Mouse (Mus musculus): ENCODE data around the gene Gm44502. TPM values are rescaled to one million over a fixed set of nuclear protein-coding genes. Genes with fewer than 3 reads are reported as not detected.

The Gm44502 gene
- polyA plus RNA-seq, 1 experiment from 2014 or later: not detected

GRCm38 (mm10) chr15:89373027-89373761 is 56.3 kb downstream of the Gm44502 start:
- Histone ChIP-seq H3K27me3 (ENCODE audit: control insufficient read depth, insufficient read depth, low read length) (peaks cover 4% of the 10 kb centered on the region), H3K4me2 (replicated peaks; ENCODE audit: low read depth) (peak overlapping the region; percentile 90), H3K9me3 (ENCODE audit: control insufficient read depth, low read length) (no peaks in the 10 kb centered on the region), H3K27ac (replicated peaks) (peak overlapping the region; percentile 87), H3K9ac (ENCODE audit: low read length) (peak overlapping the region; percentile 66), H3K4me1 (replicated peaks; ENCODE audit: control insufficient read depth, insufficient read depth) (peaks cover 2% of the 10 kb centered on the region; the same call in 1 of the 2 replicates), H3K36me3 (ENCODE audit: control insufficient read depth, insufficient read depth, low read length) (peaks cover 26% of the 10 kb centered on the region), H3K4me3 (ENCODE audit: low read depth, low read length) (peak overlapping the region; percentile 58)
- peak; percentile 74 for TF ChIP-seq CTCF (IDR thresholded peaks at IDR 0.05; ENCODE audit: low read depth)
- no peak for TF ChIP-seq EP300 (optimal IDR thresholded peaks at IDR 0.05)
- DNase-seq (ENCODE audit: low spot score) (peak; percentile 88), ATAC-seq (ENCODE audit: low FRiP score, low TSS enrichment) (peak; percentile 83)
- WGBS: under 1% methylated on average over 35 of the region's 35 CpGs

- no peaks in the 10 kb centered on the region for H3K27me3 ChIP-seq (ENCODE audit: control insufficient read depth, insufficient read depth, low read length)
- no peak overlapping the region for H3K9ac ChIP-seq (ENCODE audit: low read length)
- no peaks in the 10 kb centered on the region for H3K9me3 ChIP-seq (ENCODE audit: control insufficient read depth, low read length)
- H3K36me3 ChIP-seq (ENCODE audit: control insufficient read depth, insufficient read depth, low read length): peaks cover 28% of the 10 kb centered on the region
- WGBS: 79% methylated on average over 7 of the region's 7 CpGs
- peaks cover 2% of the 10 kb centered on the region; the same call in 1 of the 2 replicates for H3K4me1 ChIP-seq (replicated peaks; ENCODE audit: control insufficient read depth, insufficient read depth)
- no peak overlapping the region for H3K4me3 ChIP-seq (ENCODE audit: low read depth, low read length)
- peak overlapping the region; percentile 90; the same call in 1 of the 2 replicates for H3K4me2 ChIP-seq (replicated peaks; ENCODE audit: low read depth)
- no peak for DNase-seq (ENCODE audit: low spot score)
- no peak for ATAC-seq (ENCODE audit: low FRiP score, low TSS enrichment)
- TF ChIP-seq EP300 (optimal IDR thresholded peaks at IDR 0.05): no peak
- no peak for TF ChIP-seq CTCF (IDR thresholded peaks at IDR 0.05; ENCODE audit: low read depth)
- no peak overlapping the region for H3K27ac ChIP-seq (replicated peaks)
These were observed 57.0 kb downstream of the Gm44502 start for GRCm38 (mm10) chr15:89372536-89372935.

- H3K27ac ChIP-seq (replicated peaks): no peak overlapping the region
- WGBS: 84% methylated on average over 13 of the region's 13 CpGs
These were observed 57.4 kb downstream of the Gm44502 start for GRCm38 (mm10) chr15:89372068-89372467.

More at GRCm38 (mm10) chr15:89372068-89372467, 57.4 kb downstream of the Gm44502 start:
- peaks cover 30% of the 10 kb centered on the region for H3K36me3 ChIP-seq (ENCODE audit: control insufficient read depth, insufficient read depth, low read length)
- DNase-seq (ENCODE audit: low spot score) (no peak), ATAC-seq (ENCODE audit: low FRiP score, low TSS enrichment) (no peak)
- no peaks in the 10 kb centered on the region for H3K27me3 ChIP-seq (ENCODE audit: control insufficient read depth, insufficient read depth, low read length)
- no peak overlapping the region for H3K4me2 ChIP-seq (replicated peaks; ENCODE audit: low read depth)
- H3K4me1 ChIP-seq (replicated peaks; ENCODE audit: control insufficient read depth, insufficient read depth): peaks cover 2% of the 10 kb centered on the region; the same call in 1 of the 2 replicates
- no peak for TF ChIP-seq EP300 (optimal IDR thresholded peaks at IDR 0.05)
- no peak for TF ChIP-seq CTCF (IDR thresholded peaks at IDR 0.05; ENCODE audit: low read depth)
- H3K9ac ChIP-seq (ENCODE audit: low read length): no peak overlapping the region
- no peak overlapping the region for H3K4me3 ChIP-seq (ENCODE audit: low read depth, low read length)
- no peaks in the 10 kb centered on the region for H3K9me3 ChIP-seq (ENCODE audit: control insufficient read depth, low read length)

Other genes with a start within 250 kb of the Gm44502 start
- 75.2 and 85.9 TPM in 2 replicates for gene Plxnb2, start 248.9 kb downstream of the Gm44502 start, polyA plus RNA-seq (2015; fragmentation: Nextera tagmentation; extraction: Ambion mirVana)
- 4.1 and 5.3 TPM in 2 replicates for gene Dennd6b, start 233.2 kb downstream of the Gm44502 start, polyA plus RNA-seq (2015; fragmentation: Nextera tagmentation; extraction: Ambion mirVana)
- 16.2 and 17.2 TPM in 2 replicates for gene Ppp6r2, start 218.1 kb downstream of the Gm44502 start, polyA plus RNA-seq (2015; fragmentation: Nextera tagmentation; extraction: Ambion mirVana)
- gene Sbf1, start 114.4 kb downstream of the Gm44502 start, polyA plus RNA-seq (2015; fragmentation: Nextera tagmentation; extraction: Ambion mirVana): 27.6 and 31.9 TPM in 2 replicates
- gene Adm2, start 107.0 kb downstream of the Gm44502 start, polyA plus RNA-seq (2015; fragmentation: Nextera tagmentation; extraction: Ambion mirVana): 0.44 and 0.47 TPM in 2 replicates
- 0.17 TPM in 1 of 2 replicates, not detected in the other for gene Miox, start 95.3 kb downstream of the Gm44502 start, polyA plus RNA-seq (2015; fragmentation: Nextera tagmentation; extraction: Ambion mirVana)
- 24.3 and 24.4 TPM in 2 replicates for gene Lmf2, start 74.0 kb downstream of the Gm44502 start, polyA plus RNA-seq (2015; fragmentation: Nextera tagmentation; extraction: Ambion mirVana)
- 69.4 and 72.8 TPM in 2 replicates for gene Ncaph2, start 74.0 kb downstream of the Gm44502 start, polyA plus RNA-seq (2015; fragmentation: Nextera tagmentation; extraction: Ambion mirVana)
- gene Sco2, start 55.9 kb downstream of the Gm44502 start, polyA plus RNA-seq (2015; fragmentation: Nextera tagmentation; extraction: Ambion mirVana): 6.3 and 7.4 TPM in 2 replicates
- gene Tymp, start 52.7 kb downstream of the Gm44502 start, polyA plus RNA-seq (2015; fragmentation: Nextera tagmentation; extraction: Ambion mirVana): 1.4 and 1.6 TPM in 2 replicates
- 0.56 and 0.80 TPM in 2 replicates for gene Odf3b, start 50.4 kb downstream of the Gm44502 start, polyA plus RNA-seq (2015; fragmentation: Nextera tagmentation; extraction: Ambion mirVana)
- gene Klhdc7b, start 44.8 kb downstream of the Gm44502 start, polyA plus RNA-seq (2015; fragmentation: Nextera tagmentation; extraction: Ambion mirVana): 0.02 TPM in 1 of 2 replicates, not detected in the other
- gene Syce3, start 19.2 kb downstream of the Gm44502 start, polyA plus RNA-seq (2015; fragmentation: Nextera tagmentation; extraction: Ambion mirVana): 0.25 TPM in 1 of 2 replicates, not detected in the other
- gene Cpt1b, start 3.8 kb downstream of the Gm44502 start, polyA plus RNA-seq (2015; fragmentation: Nextera tagmentation; extraction: Ambion mirVana): 0.51 and 0.63 TPM in 2 replicates
- 1.3 and 1.6 TPM in 2 replicates for gene C730034F03Rik, start 107 bp downstream of the Gm44502 start, polyA plus RNA-seq (2015; fragmentation: Nextera tagmentation; extraction: Ambion mirVana)
- gene Chkb, start 212 bp upstream of the Gm44502 start, polyA plus RNA-seq (2015; fragmentation: Nextera tagmentation; extraction: Ambion mirVana): 46.8 and 47.9 TPM in 2 replicates
- 1.6 and 1.9 TPM in 2 replicates for gene Mapk8ip2, start 24.2 kb upstream of the Gm44502 start, polyA plus RNA-seq (2015; fragmentation: Nextera tagmentation; extraction: Ambion mirVana)
- gene Arsa, start 47.7 kb upstream of the Gm44502 start, polyA plus RNA-seq (2015; fragmentation: Nextera tagmentation; extraction: Ambion mirVana): 10.3 and 11.1 TPM in 2 replicates
- gene Shank3, start 69.9 kb upstream of the Gm44502 start, polyA plus RNA-seq (2015; fragmentation: Nextera tagmentation; extraction: Ambion mirVana): 0.35 and 0.40 TPM in 2 replicates
- 0.08 TPM in 1 of 2 replicates, not detected in the other for gene Acr, start 138.6 kb upstream of the Gm44502 start, polyA plus RNA-seq (2015; fragmentation: Nextera tagmentation; extraction: Ambion mirVana)
- 13.4 and 14.2 TPM in 2 replicates for gene Rabl2, start 162.2 kb upstream of the Gm44502 start, polyA plus RNA-seq (2015; fragmentation: Nextera tagmentation; extraction: Ambion mirVana)

Measured in stomach, postnatal 0 days (tissue).